Mouse (Mus musculus): ENCODE data around the gene Tsn.

The Tsn gene

GRCm38 (mm10) chr1:118311622-118312326, at the start of gene Tsn:
Tsn (minus strand) TSS chr1:118311739.
- DNase-seq (ENCODE audit: low spot score in 2 of 2) = no peak

GRCm38 (mm10) chr1:118359071-118359761, 47.7 kb upstream of the Tsn start:
- DNase-seq (ENCODE audit: low spot score in 2 of 2) = no peak

GRCm38 (mm10) chr1:118349922-118350321, 38.4 kb upstream of the Tsn start:
- no peak for DNase-seq (ENCODE audit: low spot score in 2 of 2)

- no peak for DNase-seq (ENCODE audit: low spot score in 2 of 2)
These were observed 32.3 kb upstream of the Tsn start for GRCm38 (mm10) chr1:118343649-118344435.

- peak; percentile 3 to 51 for DNase-seq (ENCODE audit: low spot score in 2 of 2)
These were observed 26.4 kb upstream of the Tsn start for GRCm38 (mm10) chr1:118337921-118338320.

GRCm38 (mm10) chr1:118335847-118336246, 24.3 kb upstream of the Tsn start:
- DNase-seq (ENCODE audit: low spot score in 2 of 2) = no peak

- no peak for DNase-seq (ENCODE audit: low spot score in 2 of 2)
These were observed 23.5 kb upstream of the Tsn start for GRCm38 (mm10) chr1:118334749-118335713.

- peak; percentile 91 to 95 for DNase-seq (ENCODE audit: low spot score in 2 of 2)
These were observed 10.2 kb upstream of the Tsn start, which contains the start of gene Nifk for GRCm38 (mm10) chr1:118321661-118322201. Nifk (plus strand) TSS chr1:118321839.

GRCm38 (mm10) chr1:118320696-118321095, 9.2 kb upstream of the Tsn start:
- no peak for DNase-seq (ENCODE audit: low spot score in 2 of 2)

GRCm38 (mm10) chr1:118310780-118311621, 538 bp downstream of the Tsn start:
- peak; percentile 88 to 91 for DNase-seq (ENCODE audit: low spot score in 2 of 2)

- no peak for DNase-seq (ENCODE audit: low spot score in 2 of 2)
These were observed 13.8 kb downstream of the Tsn start for GRCm38 (mm10) chr1:118297719-118298118.

- DNase-seq (ENCODE audit: low spot score in 2 of 2) = no peak
These were observed 14.9 kb downstream of the Tsn start for GRCm38 (mm10) chr1:118296673-118297072.

- DNase-seq (ENCODE audit: low spot score in 2 of 2) = no peak
These were observed 16.7 kb downstream of the Tsn start for GRCm38 (mm10) chr1:118294826-118295225.

GRCm38 (mm10) chr1:118294192-118294591, 17.3 kb downstream of the Tsn start:
- no peak for DNase-seq (ENCODE audit: low spot score in 2 of 2)

- DNase-seq (ENCODE audit: low spot score in 2 of 2) = no peak
These were observed 19.2 kb downstream of the Tsn start for GRCm38 (mm10) chr1:118292291-118292690.

GRCm38 (mm10) chr1:118275139-118275538, 36.4 kb downstream of the Tsn start:
- DNase-seq (ENCODE audit: low spot score in 2 of 2) = no peak

GRCm38 (mm10) chr1:118251931-118252330, 59.6 kb downstream of the Tsn start:
- DNase-seq (ENCODE audit: low spot score in 2 of 2) = no peak
